Mouse (Mus musculus): ENCODE measurements around the gene Adam23.
A peak's percentile ranks its signal among the peaks of the same experiment; 100 is the strongest.

The Adam23 gene

GRCm38 (mm10) chr1:63445656-63446046 is at the start of gene Adam23:
Gene Adam23, plus strand, starts transcription at chr1:63445891.
- peak; percentile 90 for DNase-seq

DNA sequence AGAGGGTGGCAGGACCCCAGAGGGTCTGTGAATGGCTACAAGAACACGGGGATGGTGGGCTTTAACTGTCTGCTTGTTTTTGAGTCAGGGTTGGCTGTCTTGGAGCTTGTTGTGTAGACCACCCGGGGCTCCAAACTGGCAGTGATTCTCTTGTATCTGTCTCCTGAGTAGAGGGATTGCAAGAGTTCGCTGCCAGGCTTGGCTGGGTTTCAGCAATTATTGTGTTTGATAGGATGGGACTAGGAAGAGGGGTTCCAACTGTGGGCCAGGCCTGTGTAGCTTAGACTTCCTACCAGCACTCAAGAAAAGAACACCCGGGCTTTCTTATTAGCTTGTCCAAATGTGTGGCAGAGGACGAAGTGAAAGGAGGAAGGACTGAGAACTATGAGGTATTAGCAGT is 44.6 kb upstream of the Adam23 start:
- DNase-seq: no peak

DNA sequence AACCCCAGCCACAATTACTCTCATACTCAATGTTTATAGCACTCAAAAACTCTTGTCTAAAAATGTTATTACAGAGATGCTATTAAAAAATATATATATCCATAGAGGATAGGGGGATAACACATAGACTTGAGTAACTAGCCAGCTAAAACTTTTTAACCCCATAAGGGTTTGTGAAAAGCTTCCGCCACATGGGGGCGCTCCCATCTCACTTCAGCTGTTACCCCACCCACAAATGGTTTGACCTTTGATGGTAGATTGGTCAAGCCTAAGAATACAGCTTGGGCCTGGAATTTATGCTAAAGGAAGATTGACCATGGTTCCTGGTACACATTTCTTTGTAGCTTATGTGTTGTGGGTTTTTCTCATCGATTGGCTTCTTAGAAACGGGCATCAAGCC is 42.1 kb upstream of the Adam23 start:
- DNase-seq: no peak

- DNase-seq: no peak
Measured at GRCm38 (mm10) chr1:63408344-63408743, 37.3 kb upstream of the Adam23 start.

GRCm38 (mm10) chr1:63418491-63418890 is 27.2 kb upstream of the Adam23 start:
- DNase-seq: no peak

DNA sequence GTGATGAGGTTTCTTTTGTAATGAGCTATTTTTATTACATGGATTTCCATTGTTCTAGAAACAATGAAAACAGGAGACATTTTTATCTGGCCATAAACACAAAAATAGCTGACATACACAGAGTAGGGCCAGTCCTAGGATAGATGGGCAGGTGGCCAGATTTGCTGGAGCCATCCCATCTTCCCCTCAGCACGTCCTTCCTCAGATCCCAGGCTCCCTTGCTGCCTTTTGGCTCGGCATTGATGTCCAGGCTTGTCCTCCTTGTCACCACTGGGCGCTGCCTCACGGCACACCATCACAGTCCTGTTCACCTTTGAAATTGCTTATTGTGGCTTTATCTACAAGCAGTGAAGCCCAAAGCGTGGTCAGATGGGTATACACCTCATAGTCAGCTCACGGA is 15.0 kb upstream of the Adam23 start:
- DNase-seq: no peak

DNA sequence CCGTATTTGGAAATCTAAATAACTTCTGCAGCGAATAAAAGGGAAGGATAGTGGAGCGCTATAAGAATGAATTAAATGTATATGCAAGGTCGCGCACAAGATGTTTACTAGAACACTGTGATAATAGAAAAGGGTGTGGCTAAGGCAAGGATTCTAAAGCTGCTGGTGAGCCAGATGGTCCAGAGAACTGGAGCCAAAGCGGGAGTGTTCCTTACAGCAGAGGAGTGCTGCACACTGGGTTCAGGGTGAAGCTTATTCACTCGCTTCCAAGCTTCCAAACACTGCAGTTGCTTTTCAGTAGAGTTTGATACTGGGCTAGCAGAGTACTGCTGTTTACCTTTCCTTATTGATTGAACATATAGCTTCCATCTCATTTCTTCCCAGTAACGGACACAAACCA is 14.5 kb upstream of the Adam23 start:
- peak; percentile 19 for DNase-seq

DNA sequence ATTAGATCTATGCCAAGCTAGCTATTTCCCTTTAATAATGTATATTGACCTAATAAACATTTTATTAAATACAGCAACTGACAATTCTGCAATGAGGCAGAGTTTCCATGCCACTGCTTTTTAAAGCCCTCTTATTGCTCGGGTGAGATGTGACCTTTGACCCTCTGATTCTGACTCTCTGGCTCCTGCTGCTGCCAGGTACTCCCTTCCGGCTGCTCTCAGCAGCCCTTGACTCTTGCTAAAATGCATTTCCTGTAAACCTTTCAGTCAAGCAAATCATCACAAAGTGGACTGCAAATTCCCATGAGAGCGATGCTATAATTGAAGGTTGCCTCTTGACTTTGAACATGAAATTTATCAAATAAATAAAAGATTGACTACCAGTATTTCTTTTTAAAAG is 13.8 kb upstream of the Adam23 start:
- no peak for DNase-seq

GRCm38 (mm10) chr1:63434052-63434451 is 11.6 kb upstream of the Adam23 start:
- no peak for DNase-seq

- DNase-seq: no peak
Measured at GRCm38 (mm10) chr1:63437529-63437928, 8.2 kb upstream of the Adam23 start.

DNA sequence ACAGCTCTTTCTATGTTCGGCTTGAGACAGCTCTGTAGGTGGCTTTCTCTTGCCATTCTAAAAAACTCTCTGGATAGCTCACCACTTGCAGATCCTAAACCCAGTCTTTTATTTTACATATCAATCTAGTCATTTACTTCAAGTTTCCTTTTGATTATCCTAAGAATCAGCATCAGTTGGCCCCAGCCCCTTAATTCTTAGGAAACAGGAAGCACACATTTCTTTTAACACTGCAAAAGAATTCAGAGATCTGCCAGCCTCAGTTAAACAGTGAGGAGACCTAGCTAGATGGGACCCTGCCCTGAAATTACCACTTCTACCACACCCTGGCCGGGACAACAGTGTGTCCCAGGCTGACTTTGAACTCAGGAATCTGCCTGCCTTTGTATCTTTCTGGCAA is 3.5 kb upstream of the Adam23 start:
- DNase-seq: no peak

- DNase-seq: no peak
Measured at GRCm38 (mm10) chr1:63442616-63443015, 3.1 kb upstream of the Adam23 start.

DNA sequence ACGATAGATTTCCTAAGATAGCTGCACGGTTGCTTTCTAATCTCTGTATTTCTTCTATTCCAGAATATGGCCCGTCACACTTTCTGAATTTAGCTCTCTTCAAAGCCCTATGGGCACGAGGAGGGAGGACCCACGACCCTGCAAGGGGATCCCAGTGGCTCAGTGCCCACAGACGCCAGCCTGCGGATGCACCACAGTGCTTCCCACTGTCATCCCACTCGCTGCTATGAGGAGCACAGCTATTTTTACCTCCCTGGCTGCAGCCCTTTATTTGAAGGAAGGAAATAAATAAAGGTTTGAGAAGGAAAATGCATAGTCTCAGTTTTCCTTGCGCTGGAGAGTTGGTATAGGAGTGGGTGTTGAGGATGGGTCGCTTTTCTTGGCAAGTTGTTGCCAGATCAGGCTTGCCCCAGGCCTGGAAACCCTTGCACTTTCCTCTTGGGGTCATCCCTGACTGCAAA is 512 bp upstream of the Adam23 start:
- peak; percentile 45 for DNase-seq

DNA sequence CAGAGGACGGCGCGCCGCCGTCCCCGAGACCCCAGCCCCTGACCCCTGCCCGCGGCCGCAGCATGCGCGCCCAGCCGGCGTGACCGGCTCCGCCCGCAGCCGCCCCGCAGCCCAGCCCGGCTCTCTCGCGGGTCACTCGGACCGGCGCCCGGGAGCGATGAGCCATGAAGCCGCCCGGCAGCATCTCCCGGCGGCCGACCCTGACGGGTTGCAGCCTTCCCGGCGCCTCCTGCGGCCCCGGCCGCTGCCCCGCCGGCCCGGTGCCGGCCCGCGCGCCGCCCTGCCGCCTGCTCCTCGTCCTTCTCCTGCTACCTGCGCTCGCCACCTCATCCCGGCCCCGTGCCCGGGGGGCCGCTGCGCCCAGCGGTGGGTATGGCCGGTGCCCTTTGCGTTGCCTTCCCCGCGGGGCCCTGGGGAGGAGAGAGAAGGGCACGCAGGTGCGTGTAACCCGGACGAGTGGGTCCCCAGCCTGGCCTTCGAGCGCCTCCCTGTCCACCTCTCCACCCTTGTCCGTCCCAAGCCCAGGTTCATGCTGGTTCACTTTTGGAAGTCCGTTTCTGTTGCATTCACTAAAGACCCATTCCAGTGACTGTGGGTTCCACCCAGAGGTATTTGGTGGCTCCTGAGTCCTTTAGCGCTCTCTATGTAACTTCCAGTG is 485 bp downstream of the Adam23 start:
- no peak for DNase-seq

- DNase-seq: no peak
Measured at GRCm38 (mm10) chr1:63446721-63447120, 1.0 kb downstream of the Adam23 start.

DNA sequence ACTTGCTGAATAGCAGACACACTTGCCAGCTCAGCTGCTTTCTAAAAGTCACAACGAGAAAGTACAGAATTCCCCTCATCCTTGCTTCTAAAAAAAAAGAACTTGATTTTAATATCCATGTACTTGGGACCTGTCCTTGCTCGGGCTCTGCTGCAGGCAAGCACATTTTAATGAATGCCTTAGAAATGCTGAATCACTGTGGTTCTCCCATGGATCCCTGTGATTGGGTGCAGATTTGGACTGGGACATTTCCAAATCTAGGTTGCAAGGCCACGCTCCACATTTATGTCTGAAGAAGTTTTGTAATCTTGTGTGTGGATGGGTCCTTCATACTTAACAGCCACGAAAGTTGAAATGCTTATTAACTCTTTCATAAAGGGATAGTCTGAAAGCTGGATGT is 4.4 kb downstream of the Adam23 start:
- DNase-seq: no peak

- DNase-seq: no peak
Measured at GRCm38 (mm10) chr1:63453332-63453887, 7.7 kb downstream of the Adam23 start.

DNA sequence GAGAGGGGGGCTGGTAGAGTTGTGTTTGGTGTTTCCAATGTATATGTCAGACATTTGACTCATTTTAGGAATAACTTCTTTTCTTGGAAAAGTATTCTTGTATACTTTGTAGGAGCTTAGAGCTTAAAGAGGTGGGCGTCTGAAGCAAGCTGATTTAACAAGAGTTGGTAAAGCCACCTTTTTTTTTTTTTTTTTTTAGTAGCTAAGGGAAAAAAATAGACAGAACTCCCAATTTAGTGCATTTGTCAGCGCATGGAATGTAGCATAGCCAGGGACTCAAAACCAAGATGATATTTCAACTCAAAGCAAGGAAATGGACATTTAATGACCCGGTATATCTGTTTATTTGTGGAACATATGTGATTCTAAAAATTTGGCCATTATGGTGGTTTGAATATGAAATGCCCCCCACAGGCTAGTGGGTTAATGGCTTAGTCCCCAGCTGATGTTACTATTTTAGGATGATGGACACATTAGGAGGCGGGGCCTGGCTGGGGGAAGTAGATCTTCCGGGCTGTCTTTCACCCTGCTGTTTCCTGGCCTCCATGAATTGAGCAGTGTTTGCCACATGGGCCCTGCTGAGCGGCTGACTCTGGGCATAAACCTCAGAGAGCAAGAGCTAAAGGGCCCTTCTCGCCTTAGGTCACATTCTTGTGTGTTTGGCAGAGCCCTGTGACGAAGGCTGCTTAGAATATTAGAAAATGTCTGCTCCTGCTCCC is 12.3 kb downstream of the Adam23 start:
- no peak for DNase-seq

- peak; percentile 56 for DNase-seq
Measured at GRCm38 (mm10) chr1:63459151-63459550, 13.5 kb downstream of the Adam23 start.

DNA sequence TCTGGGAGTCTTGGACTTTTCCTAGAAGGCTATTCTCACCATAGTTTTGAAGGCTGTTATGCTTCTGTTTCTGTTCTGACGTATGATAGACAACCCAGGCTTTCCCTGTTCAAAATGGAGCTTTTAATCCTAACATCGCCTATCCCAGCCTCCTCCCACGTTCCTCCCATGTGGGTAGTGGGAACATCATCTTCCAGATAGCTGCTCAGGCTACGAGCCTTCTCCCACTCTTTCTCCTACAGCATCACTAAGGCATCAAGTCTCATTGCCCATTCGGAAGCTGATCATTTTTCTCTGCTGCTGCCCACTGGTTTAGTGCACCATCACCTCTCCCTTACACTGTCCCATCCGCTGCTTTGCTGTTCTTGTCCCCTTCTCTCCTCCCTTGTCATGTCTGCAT is 14.2 kb downstream of the Adam23 start:
- DNase-seq: peak; percentile 27

GRCm38 (mm10) chr1:63464441-63464840 is 18.8 kb downstream of the Adam23 start:
- DNase-seq: no peak

- DNase-seq: no peak
Measured at GRCm38 (mm10) chr1:63473272-63473671, 27.6 kb downstream of the Adam23 start.

GRCm38 (mm10) chr1:63473696-63474095 is 28.0 kb downstream of the Adam23 start:
- DNase-seq: no peak

DNA sequence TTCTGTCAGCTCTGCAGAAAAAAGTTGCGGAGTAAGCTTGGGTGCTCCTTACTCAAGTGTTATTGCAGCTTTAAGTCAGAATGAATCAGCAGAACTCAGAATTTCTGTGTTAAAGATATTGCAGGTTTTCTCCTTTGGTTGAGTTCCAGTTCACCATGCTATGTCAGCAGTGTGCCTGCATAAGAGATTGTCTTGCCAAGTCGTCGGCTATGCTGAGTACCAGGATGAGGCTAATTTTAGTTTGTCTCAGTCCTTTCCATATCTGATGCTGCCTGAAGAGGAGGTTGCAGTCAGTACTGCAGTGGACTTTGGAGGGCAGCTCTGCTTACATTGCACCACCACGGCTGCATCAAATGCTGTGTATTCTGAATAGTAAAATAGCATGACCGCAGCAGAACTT is 33.3 kb downstream of the Adam23 start:
- no peak for DNase-seq

Measured in layer of hippocampus, adult 9-11 months (tissue).